Mouse (Mus musculus): ENCODE results near the gene Erf. TPM values are rescaled to one million over a fixed set of nuclear protein-coding genes. Genes with fewer than 3 reads are reported as not detected.

Gene Erf
- total RNA-seq (2021) = 10 to 100 TPM; 47.5 to 50.4 TPM
- long read RNA-seq, experiment 1, partial matches to known transcripts = 0 of 3 reads
- long read RNA-seq, experiment 1, other reads (novel, unspliced or antisense) = 3 of 3 reads
- long read RNA-seq, experiment 2, partial matches to known transcripts = 0 of 12 reads
- long read RNA-seq, experiment 2, other reads (novel, unspliced or antisense) = 12 of 12 reads

GRCm38 (mm10) chr7:25250141-25250972, at the start of gene Erf:
Gene Erf, minus strand, starts transcription at chr7:25250761.
- DNase-seq (ENCODE audit: low spot score in 2 of 2) = peak; percentile 92 to 97

GRCm38 (mm10) chr7:25297454-25298325, 47.1 kb upstream of the Erf start, which contains the start of gene Pafah1b3:
Gene Pafah1b3, minus strand, starts transcription at chr7:25297986.
- DNase-seq (ENCODE audit: low spot score in 2 of 2) = peak; percentile 52 to 64

- DNase-seq (ENCODE audit: low spot score in 2 of 2) = no peak
These were observed 46.4 kb upstream of the Erf start for GRCm38 (mm10) chr7:25296945-25297453.

- no peak for DNase-seq (ENCODE audit: low spot score in 2 of 2)
These were observed 44.6 kb upstream of the Erf start for GRCm38 (mm10) chr7:25294960-25295722.

GRCm38 (mm10) chr7:25294495-25294894, 43.9 kb upstream of the Erf start:
- DNase-seq (ENCODE audit: low spot score in 2 of 2) = no peak

GRCm38 (mm10) chr7:25293191-25293739, 42.7 kb upstream of the Erf start:
- no peak for DNase-seq (ENCODE audit: low spot score in 2 of 2)

- DNase-seq (ENCODE audit: low spot score in 2 of 2) = no peak
These were observed 41.5 kb upstream of the Erf start for GRCm38 (mm10) chr7:25292107-25292506.

- no peak for DNase-seq (ENCODE audit: low spot score in 2 of 2)
These were observed 40.4 kb upstream of the Erf start for GRCm38 (mm10) chr7:25290911-25291310.

- DNase-seq (ENCODE audit: low spot score in 2 of 2) = no peak
These were observed 39.9 kb upstream of the Erf start for GRCm38 (mm10) chr7:25290463-25290862.

GRCm38 (mm10) chr7:25289925-25290324, 39.4 kb upstream of the Erf start:
- DNase-seq (ENCODE audit: low spot score in 2 of 2) = no peak

GRCm38 (mm10) chr7:25288721-25289120, 38.2 kb upstream of the Erf start:
- no peak for DNase-seq (ENCODE audit: low spot score in 2 of 2)

- no peak for DNase-seq (ENCODE audit: low spot score in 2 of 2)
These were observed 37.5 kb upstream of the Erf start for GRCm38 (mm10) chr7:25288011-25288410.

- DNase-seq (ENCODE audit: low spot score in 2 of 2) = no peak
These were observed 36.4 kb upstream of the Erf start for GRCm38 (mm10) chr7:25286989-25287388.

GRCm38 (mm10) chr7:25285511-25286238, 35.1 kb upstream of the Erf start:
- no peak for DNase-seq (ENCODE audit: low spot score in 2 of 2)

- DNase-seq (ENCODE audit: low spot score in 2 of 2) = no peak
These were observed 34.2 kb upstream of the Erf start for GRCm38 (mm10) chr7:25284766-25285165.

- no peak for DNase-seq (ENCODE audit: low spot score in 2 of 2)
These were observed 33.6 kb upstream of the Erf start for GRCm38 (mm10) chr7:25284171-25284570.

- DNase-seq (ENCODE audit: low spot score in 2 of 2) = no peak
These were observed 33.1 kb upstream of the Erf start for GRCm38 (mm10) chr7:25283637-25284036.

- peak in 1 of 2 experiments; percentile 35 for DNase-seq (ENCODE audit: low spot score in 2 of 2)
These were observed 32.2 kb upstream of the Erf start for GRCm38 (mm10) chr7:25282731-25283211.

All from adrenal gland, postnatal 4 days (tissue).